Mouse (Mus musculus): Measurements from ENCODE around the gene Dhx33.

Dhx33 gene

GRCm38 (mm10) chr11:70980751-70981510 is 23.3 kb downstream of the Dhx33 start:
- DNase-seq: no peak

GRCm38 (mm10) chr11:70980232-70980631 is 24.0 kb downstream of the Dhx33 start:
- DNase-seq: no peak

- no peak for DNase-seq
These were observed 26.9 kb downstream of the Dhx33 start for GRCm38 (mm10) chr11:70977293-70977692.

GRCm38 (mm10) chr11:70975193-70975592 is 29.0 kb downstream of the Dhx33 start:
- DNase-seq: no peak

- peak; percentile 13 to 26 for DNase-seq
These were observed 30.3 kb downstream of the Dhx33 start for GRCm38 (mm10) chr11:70973947-70974346.

GRCm38 (mm10) chr11:70972586-70972985 is 31.7 kb downstream of the Dhx33 start:
- no peak for DNase-seq

GRCm38 (mm10) chr11:70970560-70971540 is 33.4 kb downstream of the Dhx33 start:
- DNase-seq: peak in 1 of 2 experiments; percentile 7

GRCm38 (mm10) chr11:70969821-70970559 is 34.2 kb downstream of the Dhx33 start, which contains the start of the genes Nup88 and Rpain:
TSS of gene Nup88 (minus strand) at chr11:70969973.
TSS of gene Rpain (plus strand) at chr11:70970213.
- peak; percentile 93 to 94 for DNase-seq

GRCm38 (mm10) chr11:70969271-70969794 is 34.9 kb downstream of the Dhx33 start:
- peak in 1 of 2 experiments; percentile 64 for DNase-seq

- DNase-seq: no peak
These were observed 39.9 kb downstream of the Dhx33 start for GRCm38 (mm10) chr11:70964222-70964907.

- no peak for DNase-seq
These were observed 43.3 kb downstream of the Dhx33 start for GRCm38 (mm10) chr11:70960786-70961554.

- no peak for DNase-seq
These were observed 49.5 kb downstream of the Dhx33 start for GRCm38 (mm10) chr11:70954711-70955110.

GRCm38 (mm10) chr11:70944935-70945817 is 59.1 kb downstream of the Dhx33 start:
- no peak for DNase-seq

GRCm38 (mm10) chr11:70943651-70944050 is 60.6 kb downstream of the Dhx33 start:
- peak; percentile 23 to 49 for DNase-seq

- DNase-seq: no peak
These were observed 61.6 kb downstream of the Dhx33 start for GRCm38 (mm10) chr11:70942596-70942995.

- peak in 1 of 2 experiments; percentile 7 for DNase-seq
These were observed 68.9 kb downstream of the Dhx33 start for GRCm38 (mm10) chr11:70935316-70935715.

Data from cerebellum, postnatal 14 days (tissue).